Mouse (Mus musculus) heart, embryonic 11.5 days (tissue): ENCODE data around the gene Gm10282. TPM values are rescaled to one million over a fixed set of nuclear protein-coding genes. Genes with fewer than 3 reads are reported as not detected.

Experiments
- ATAC-seq: fragments of 200-750 bp; cut with Nextera tagmentation; replicated peaks from 2 replicates; pipeline ENCODE4 v1.8.0; 2017; ENCODE audit warnings: moderate library complexity; ENCODE audit not compliant: insufficient number of reproducible peaks, low FRiP score, low TSS enrichment
- H3K27ac ChIP-seq: fragments of 300-500 bp; sonication (generic); 2 replicates; pipeline ENCODE4 v1.5.1; 2014; ENCODE audit warnings: mild to moderate bottlenecking, low read depth, low read length
- H3K27me3 ChIP-seq: fragments of 300-500 bp; sonication (generic); 2 replicates; pipeline ENCODE4 v1.6.1; 2014; ENCODE audit warnings: mild to moderate bottlenecking, low read length, mixed read lengths; ENCODE audit not compliant: control insufficient read depth, insufficient read depth
- H3K36me3 ChIP-seq: fragments of 300-500 bp; sonication (generic); 2 replicates; pipeline ENCODE4 v1.6.1; 2014; ENCODE audit warnings: mild to moderate bottlenecking, low read length, moderate library complexity, mixed read lengths; ENCODE audit not compliant: control insufficient read depth, insufficient read depth
- H3K4me1 ChIP-seq: fragments of 300-500 bp; sonication (generic); 2 replicates; pipeline ENCODE4 v1.6.1; 2014; ENCODE audit warnings: low read length; ENCODE audit not compliant: control insufficient read depth, insufficient read depth
- H3K4me2 ChIP-seq: fragments of 300-500 bp; sonication (generic); 2 replicates; pipeline ENCODE4 v1.6.1; 2014; ENCODE audit warnings: mild to moderate bottlenecking, moderate library complexity
- H3K4me3 ChIP-seq: fragments of 300-500 bp; sonication (generic); 2 replicates; pipeline ENCODE4 v1.5.1; 2014; ENCODE audit warnings: low read depth, low read length
- H3K9ac ChIP-seq: fragments of 300-500 bp; sonication (generic); 2 replicates; pipeline ENCODE4 v1.6.1; 2014; ENCODE audit warnings: mild to moderate bottlenecking, low read depth, low read length, moderate library complexity
- H3K9me3 ChIP-seq: fragments of 300-500 bp; sonication (generic); replicated peaks from 2 replicates; pipeline ENCODE4 v1.6.1; 2016; ENCODE audit warnings: low read length; ENCODE audit not compliant: control insufficient read depth
- WGBS: fragments of 180-500 bp; shearing (Covaris S2); extraction: QIAGEN DNeasy Blood & Tissue Kit; methylation state at CpG from one replicate; pipeline ENCODE4 v1.1.7; 2014; ENCODE audit not compliant: insufficient replicate concordance; 5-methylcytosine and 5-hydroxymethylcytosine counted together
- polyA plus RNA-seq: library from polyadenylated mRNA; unstranded; fragments of >200 nt; fragmentation: Nextera tagmentation; extraction: Ambion mirVana; gene quantifications from 2 replicates; pipeline ENCODE4 v1.2.1, GENCODE M21; 2014

The Gm10282 gene
- polyA plus RNA-seq, 1 experiment from 2014 or later: 22.5 TPM

DNA sequence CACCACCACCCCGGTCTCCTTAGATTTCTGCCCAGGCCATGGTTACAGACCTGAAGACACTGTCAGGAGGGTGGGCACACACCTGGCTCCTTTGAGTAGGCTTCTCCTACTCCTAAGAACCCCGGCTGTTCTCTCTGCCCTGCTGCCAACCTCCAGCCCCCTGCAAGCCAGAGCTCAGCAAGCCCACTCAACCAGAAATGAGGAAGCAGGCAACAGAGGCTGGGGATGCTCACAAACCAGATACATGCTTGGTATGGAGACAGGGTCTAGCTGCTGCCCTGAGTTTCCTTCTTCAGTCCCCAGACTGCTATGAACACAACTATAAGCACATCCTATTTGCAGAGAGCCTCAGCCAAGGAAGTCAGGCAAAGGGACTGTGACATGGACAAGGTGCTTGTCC, 43.1 kb upstream of the Gm10282 start:
- Histone ChIP-seq H3K4me1 (peaks cover 5% of the 10 kb centered on the region), H3K9me3 (no peaks in the 10 kb centered on the region), H3K4me2 (no peak overlapping the region), H3K36me3 (no peaks in the 10 kb centered on the region; the same call in 1 of the 2 replicates), H3K27ac (no peak overlapping the region), H3K27me3 (no peaks in the 10 kb centered on the region), H3K4me3 (no peak overlapping the region), H3K9ac (no peak overlapping the region)
- no peak for ATAC-seq
- WGBS: 93% methylated on average over 2 of the region's 2 CpGs

DNA sequence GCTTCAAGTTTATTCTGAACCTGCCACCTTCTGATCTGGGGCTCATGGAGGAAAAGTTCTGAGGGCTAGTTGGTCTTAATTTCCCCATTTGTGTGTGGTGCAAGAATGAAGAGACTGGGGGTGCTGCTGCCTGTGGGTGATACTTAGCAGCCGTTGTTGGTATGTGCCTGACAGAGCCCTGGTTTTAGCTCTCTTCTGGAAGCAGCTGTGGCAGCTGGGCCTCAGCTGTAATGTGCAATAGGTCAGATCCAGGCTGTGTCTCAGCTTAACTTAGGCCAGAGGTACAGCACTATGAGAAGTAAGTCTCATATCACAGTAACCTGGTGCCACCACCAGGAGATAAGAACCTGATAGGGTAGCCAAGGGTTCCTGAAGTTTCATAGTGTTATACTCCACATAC, 42.5 kb upstream of the Gm10282 start:
- 85% methylated on average over 1 of the region's 1 CpGs for WGBS
- ATAC-seq: no peak
- Histone ChIP-seq H3K9me3 (no peaks in the 10 kb centered on the region), H3K4me1 (no peaks in the 10 kb centered on the region; the same call in 1 of the 2 replicates), H3K36me3 (no peaks in the 10 kb centered on the region; the same call in 1 of the 2 replicates), H3K27ac (no peak overlapping the region), H3K4me2 (no peak overlapping the region), H3K27me3 (no peaks in the 10 kb centered on the region), H3K4me3 (no peak overlapping the region), H3K9ac (no peak overlapping the region)

DNA sequence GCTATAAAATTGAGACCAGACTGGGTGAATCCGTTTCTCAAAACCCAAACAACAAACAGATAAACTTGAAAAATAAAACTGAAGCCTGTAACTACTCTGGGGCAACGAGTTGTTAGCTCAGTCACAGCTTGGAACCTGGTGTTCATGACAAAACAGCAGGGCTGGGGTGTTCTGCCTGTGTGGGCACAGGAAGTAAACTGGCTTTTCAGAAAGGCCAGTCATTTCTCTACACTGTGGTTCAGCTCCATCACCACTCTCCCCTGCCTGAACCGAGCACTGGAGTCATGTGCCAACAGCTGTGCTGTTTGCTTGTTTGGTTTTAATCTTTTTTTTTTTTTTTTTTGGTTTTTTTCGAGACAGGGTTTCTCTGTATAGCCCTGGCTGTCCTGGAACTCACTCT, 38.7 kb upstream of the Gm10282 start:
- no peak overlapping the region for H3K4me3 ChIP-seq
- WGBS: 75% methylated on average over 4 of the region's 4 CpGs
- no peak overlapping the region for H3K27ac ChIP-seq
- H3K9ac ChIP-seq: no peak overlapping the region
- ATAC-seq: no peak
- H3K4me2 ChIP-seq: no peak overlapping the region
- H3K27me3 ChIP-seq: no peaks in the 10 kb centered on the region
- H3K4me1 ChIP-seq: no peaks in the 10 kb centered on the region
- peaks cover 14% of the 10 kb centered on the region for H3K36me3 ChIP-seq
- no peaks in the 10 kb centered on the region for H3K9me3 ChIP-seq

DNA sequence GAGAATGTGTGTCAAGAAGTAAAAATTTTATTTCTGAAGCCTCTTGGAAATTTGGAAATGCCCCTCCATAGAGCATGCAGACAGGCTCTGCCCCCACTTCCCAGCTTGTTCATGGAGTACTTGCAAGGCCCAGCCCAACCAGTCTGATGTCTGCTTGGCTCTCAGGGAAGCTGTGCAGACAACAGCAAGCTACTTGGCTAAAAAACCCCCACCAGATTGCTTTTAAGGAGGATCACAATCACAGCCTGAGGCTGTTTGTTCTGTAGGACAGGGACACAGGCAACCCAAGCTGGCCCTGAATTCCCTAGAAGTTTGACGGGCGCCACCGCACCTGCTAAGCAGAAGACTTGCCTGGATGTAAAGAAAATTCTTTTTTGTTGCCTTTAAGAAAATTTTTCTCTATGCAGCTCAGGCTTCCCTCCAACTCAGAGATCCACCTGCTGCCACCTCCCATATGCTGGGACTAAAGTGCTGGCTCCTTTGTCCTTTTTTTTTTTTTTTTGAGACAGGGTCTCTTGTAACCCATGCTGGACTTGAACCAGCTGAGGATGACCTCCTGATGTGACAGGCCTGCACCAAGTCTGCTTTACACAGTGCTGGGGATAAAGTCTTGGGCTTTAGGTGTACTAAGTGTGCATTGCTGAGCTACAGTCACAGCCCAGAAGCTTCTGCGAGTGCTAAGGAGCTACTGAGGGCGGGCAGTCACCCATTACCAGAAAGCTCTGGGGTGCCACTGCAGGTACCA, 37.7 kb upstream of the Gm10282 start:
- Histone ChIP-seq H3K27me3 (no peaks in the 10 kb centered on the region), H3K36me3 (peaks cover 19% of the 10 kb centered on the region), H3K4me2 (no peak overlapping the region), H3K9me3 (no peaks in the 10 kb centered on the region), H3K27ac (no peak overlapping the region), H3K4me3 (no peak overlapping the region), H3K4me1 (no peaks in the 10 kb centered on the region), H3K9ac (no peak overlapping the region)
- no peak for ATAC-seq
- 93% methylated on average over 5 of the region's 5 CpGs for WGBS

DNA sequence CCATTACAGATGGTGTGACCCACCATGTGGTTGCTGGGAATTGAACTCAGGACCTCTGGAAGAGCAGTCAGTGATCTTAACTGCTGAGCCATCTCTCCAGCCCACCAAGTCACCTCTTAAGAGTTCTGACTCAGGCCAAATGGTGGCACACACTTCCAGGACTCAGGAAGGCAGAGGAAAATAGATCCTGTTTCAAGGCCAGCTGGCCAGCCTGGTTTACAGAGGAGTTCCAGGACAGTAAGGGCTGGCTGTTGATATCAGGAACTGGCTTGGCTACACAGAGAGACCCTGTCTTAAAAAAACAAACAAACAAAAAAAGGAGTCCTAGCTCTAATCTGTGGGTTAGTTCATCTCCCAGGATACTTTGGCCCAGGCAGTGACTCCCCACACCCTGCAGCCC, 32.0 kb upstream of the Gm10282 start:
- no peak overlapping the region for H3K9ac ChIP-seq
- no peak overlapping the region for H3K4me2 ChIP-seq
- H3K36me3 ChIP-seq: peaks cover 19% of the 10 kb centered on the region
- no peak overlapping the region for H3K27ac ChIP-seq
- 0 out of 2 replicates have a peak, but pooled peaks have one; percentile 12 for ATAC-seq
- no peak overlapping the region for H3K4me3 ChIP-seq
- H3K27me3 ChIP-seq: no peaks in the 10 kb centered on the region
- H3K4me1 ChIP-seq: no peaks in the 10 kb centered on the region
- H3K9me3 ChIP-seq: no peaks in the 10 kb centered on the region

DNA sequence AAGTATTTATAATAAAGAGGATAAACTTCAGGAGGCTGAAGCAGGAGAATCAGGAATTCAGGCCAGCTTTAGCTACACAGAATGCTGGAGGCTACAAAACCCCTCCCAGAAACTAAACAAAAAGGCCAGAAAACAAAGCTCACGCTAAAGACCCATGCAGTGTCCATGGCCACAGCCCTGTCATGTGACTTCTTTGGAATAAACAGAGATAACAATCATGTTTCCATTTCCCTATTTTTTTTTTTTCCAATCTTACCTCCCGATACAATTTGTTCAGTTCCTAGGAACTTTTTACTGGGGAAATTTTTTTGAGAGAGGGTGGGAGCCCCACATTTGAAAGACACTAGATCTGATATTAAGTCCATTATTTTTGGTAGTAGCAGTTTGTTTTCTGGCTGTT, 31.2 kb upstream of the Gm10282 start:
- H3K36me3 ChIP-seq: peaks cover 17% of the 10 kb centered on the region

DNA sequence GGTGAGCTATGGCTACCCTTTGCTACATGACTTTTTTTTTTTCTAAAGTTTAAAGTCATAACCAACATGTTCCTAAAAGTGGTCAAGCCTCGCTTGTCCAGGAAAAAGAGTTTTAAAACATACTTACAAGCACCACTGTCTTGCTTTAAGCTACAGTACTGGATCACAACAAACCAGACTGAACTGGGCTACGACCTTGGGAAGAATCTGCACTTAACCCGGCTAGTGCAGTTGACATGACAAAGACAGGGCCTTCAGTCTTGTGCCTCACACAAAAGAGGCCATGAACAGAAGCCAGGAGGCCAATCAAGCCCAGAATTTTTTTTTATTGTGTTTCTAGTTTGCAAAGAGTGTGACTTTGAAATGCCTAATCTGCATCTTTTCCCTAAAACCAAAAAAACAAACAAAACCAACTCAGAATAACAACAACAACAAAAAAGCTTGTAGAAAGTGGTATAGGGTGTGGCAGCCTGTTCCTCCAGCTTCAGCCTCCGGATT, 29.1 kb upstream of the Gm10282 start:
- Histone ChIP-seq H3K4me3 (no peak overlapping the region), H3K9ac (no peak overlapping the region), H3K4me2 (no peak overlapping the region), H3K9me3 (no peaks in the 10 kb centered on the region), H3K36me3 (peaks cover 5% of the 10 kb centered on the region), H3K4me1 (no peaks in the 10 kb centered on the region), H3K27ac (no peak overlapping the region), H3K27me3 (no peaks in the 10 kb centered on the region)
- 73% methylated on average over 4 of the region's 4 CpGs for WGBS
- ATAC-seq: no peak

More for the DNA sequence above, 31.2 kb upstream of the Gm10282 start:
- Histone ChIP-seq H3K4me2 (no peak overlapping the region), H3K9ac (no peak overlapping the region), H3K9me3 (no peaks in the 10 kb centered on the region), H3K4me3 (no peak overlapping the region), H3K27ac (no peak overlapping the region), H3K27me3 (no peaks in the 10 kb centered on the region), H3K4me1 (no peaks in the 10 kb centered on the region)
- no peak for ATAC-seq
- 74% methylated on average over 2 of the region's 2 CpGs for WGBS

DNA sequence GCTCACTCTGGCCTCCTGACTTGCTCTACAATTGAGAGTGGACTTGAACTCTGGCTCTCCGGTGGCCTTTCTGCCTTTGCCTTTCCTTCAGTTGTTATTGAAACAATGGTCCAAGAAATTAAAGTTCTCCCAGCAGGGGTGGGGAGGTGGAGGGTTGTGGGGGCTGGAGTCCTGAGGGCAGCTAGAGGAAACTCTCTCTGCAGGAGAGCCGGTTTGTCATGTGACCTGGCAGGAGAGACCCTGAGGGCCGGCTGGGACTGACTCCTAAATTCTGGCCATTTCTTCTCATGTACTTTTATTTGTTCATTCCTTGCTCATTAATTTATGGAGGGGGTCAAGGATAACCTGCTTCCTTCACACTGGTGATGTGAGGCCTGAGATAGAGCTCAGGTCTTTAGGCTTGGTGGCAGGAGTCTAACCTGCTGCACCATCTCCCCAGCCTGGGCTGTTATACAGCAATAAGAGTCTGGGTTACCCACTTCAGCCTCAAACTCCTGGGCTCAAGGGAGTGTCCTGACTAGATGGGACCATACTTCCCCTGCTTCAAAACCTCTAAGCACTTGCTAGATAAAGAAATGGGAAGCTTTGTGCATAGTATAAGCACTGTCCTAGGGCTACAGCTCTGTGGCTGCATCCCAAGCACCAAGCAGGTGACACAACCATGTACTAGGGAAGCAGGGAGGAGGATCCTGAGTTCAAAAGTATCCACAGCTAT, 28.5 kb upstream of the Gm10282 start:
- Histone ChIP-seq H3K4me3 (no peak overlapping the region), H3K9me3 (no peaks in the 10 kb centered on the region), H3K4me1 (no peaks in the 10 kb centered on the region), H3K9ac (no peak overlapping the region), H3K27ac (no peak overlapping the region), H3K36me3 (peaks cover 4% of the 10 kb centered on the region), H3K4me2 (no peak overlapping the region), H3K27me3 (no peaks in the 10 kb centered on the region)
- 52% methylated on average over 3 of the region's 3 CpGs for WGBS
- no peak for ATAC-seq
